Mouse (Mus musculus): ENCODE data around the gene Epb41l4b.
A peak's percentile ranks its signal among the peaks of the same experiment; 100 is the strongest.

The Epb41l4b gene

GRCm38 (mm10) chr4:57113472-57114216, 29.6 kb downstream of the Epb41l4b start:
- no peak for DNase-seq (ENCODE audit: low spot score)

GRCm38 (mm10) chr4:57111992-57112540, 31.2 kb downstream of the Epb41l4b start:
- no peak for DNase-seq (ENCODE audit: low spot score)

GRCm38 (mm10) chr4:57111411-57111810, 31.8 kb downstream of the Epb41l4b start:
- DNase-seq (ENCODE audit: low spot score), result no peak

GRCm38 (mm10) chr4:57109543-57109942, 33.7 kb downstream of the Epb41l4b start:
- DNase-seq (ENCODE audit: low spot score), result no peak

GRCm38 (mm10) chr4:57105339-57105738, 37.9 kb downstream of the Epb41l4b start:
- no peak for DNase-seq (ENCODE audit: low spot score)

GRCm38 (mm10) chr4:57103830-57104229, 39.4 kb downstream of the Epb41l4b start:
- no peak for DNase-seq (ENCODE audit: low spot score)

GRCm38 (mm10) chr4:57101095-57101494, 42.1 kb downstream of the Epb41l4b start:
- no peak for DNase-seq (ENCODE audit: low spot score)

GRCm38 (mm10) chr4:57097411-57097810, 45.8 kb downstream of the Epb41l4b start:
- no peak for DNase-seq (ENCODE audit: low spot score)

- peak; percentile 21 for DNase-seq (ENCODE audit: low spot score)
These were observed 47.7 kb downstream of the Epb41l4b start for GRCm38 (mm10) chr4:57095569-57095968.

- peak; percentile 27 for DNase-seq (ENCODE audit: low spot score)
These were observed 51.9 kb downstream of the Epb41l4b start for GRCm38 (mm10) chr4:57091363-57091762.

GRCm38 (mm10) chr4:57088301-57088700, 54.9 kb downstream of the Epb41l4b start:
- no peak for DNase-seq (ENCODE audit: low spot score)

GRCm38 (mm10) chr4:57085750-57086400, 57.4 kb downstream of the Epb41l4b start:
- no peak for DNase-seq (ENCODE audit: low spot score)

GRCm38 (mm10) chr4:57083653-57084052, 59.6 kb downstream of the Epb41l4b start:
- DNase-seq (ENCODE audit: low spot score), result no peak

- no peak for DNase-seq (ENCODE audit: low spot score)
These were observed 60.3 kb downstream of the Epb41l4b start for GRCm38 (mm10) chr4:57082775-57083428.

GRCm38 (mm10) chr4:57081463-57081862, 61.8 kb downstream of the Epb41l4b start:
- DNase-seq (ENCODE audit: low spot score), result no peak

GRCm38 (mm10) chr4:57073843-57074242, 69.4 kb downstream of the Epb41l4b start:
- no peak for DNase-seq (ENCODE audit: low spot score)

- DNase-seq (ENCODE audit: low spot score), result no peak
These were observed 70.1 kb downstream of the Epb41l4b start for GRCm38 (mm10) chr4:57073174-57073573.

GRCm38 (mm10) chr4:57070640-57071039, 72.6 kb downstream of the Epb41l4b start:
- DNase-seq (ENCODE audit: low spot score), result no peak

- no peak for DNase-seq (ENCODE audit: low spot score)
These were observed 74.8 kb downstream of the Epb41l4b start for GRCm38 (mm10) chr4:57068397-57068796.

GRCm38 (mm10) chr4:57067801-57068200, 75.4 kb downstream of the Epb41l4b start:
- no peak for DNase-seq (ENCODE audit: low spot score)

GRCm38 (mm10) chr4:57066936-57067335, 76.3 kb downstream of the Epb41l4b start:
- no peak for DNase-seq (ENCODE audit: low spot score)

- peak; percentile 84 for DNase-seq (ENCODE audit: low spot score)
These were observed 78.0 kb downstream of the Epb41l4b start for GRCm38 (mm10) chr4:57065273-57065672.

GRCm38 (mm10) chr4:57064830-57065229, 78.4 kb downstream of the Epb41l4b start:
- DNase-seq (ENCODE audit: low spot score), result no peak

All from layer of hippocampus, adult 11-12 months (tissue).